Mouse (Mus musculus) adrenal gland, adult 8-10 months (tissue): ENCODE results near the gene Polrmt. TPM values are rescaled to one million over a fixed set of nuclear protein-coding genes. Genes with fewer than 3 reads are reported as not detected.

ENCODE experiments used
- DNase-seq: peaks from one replicate; pipeline ENCODE4 v3.0.0; 2022
- total RNA-seq, 4 experiments: library from RNA; stranded (reverse); gene quantifications; 2 replicates each; pipeline ENCODE4 v1.2.4; 2022

Gene Polrmt
- total RNA-seq = 10 to 100 TPM; 58.5 to 79.0 (median 70.8) TPM

DNA sequence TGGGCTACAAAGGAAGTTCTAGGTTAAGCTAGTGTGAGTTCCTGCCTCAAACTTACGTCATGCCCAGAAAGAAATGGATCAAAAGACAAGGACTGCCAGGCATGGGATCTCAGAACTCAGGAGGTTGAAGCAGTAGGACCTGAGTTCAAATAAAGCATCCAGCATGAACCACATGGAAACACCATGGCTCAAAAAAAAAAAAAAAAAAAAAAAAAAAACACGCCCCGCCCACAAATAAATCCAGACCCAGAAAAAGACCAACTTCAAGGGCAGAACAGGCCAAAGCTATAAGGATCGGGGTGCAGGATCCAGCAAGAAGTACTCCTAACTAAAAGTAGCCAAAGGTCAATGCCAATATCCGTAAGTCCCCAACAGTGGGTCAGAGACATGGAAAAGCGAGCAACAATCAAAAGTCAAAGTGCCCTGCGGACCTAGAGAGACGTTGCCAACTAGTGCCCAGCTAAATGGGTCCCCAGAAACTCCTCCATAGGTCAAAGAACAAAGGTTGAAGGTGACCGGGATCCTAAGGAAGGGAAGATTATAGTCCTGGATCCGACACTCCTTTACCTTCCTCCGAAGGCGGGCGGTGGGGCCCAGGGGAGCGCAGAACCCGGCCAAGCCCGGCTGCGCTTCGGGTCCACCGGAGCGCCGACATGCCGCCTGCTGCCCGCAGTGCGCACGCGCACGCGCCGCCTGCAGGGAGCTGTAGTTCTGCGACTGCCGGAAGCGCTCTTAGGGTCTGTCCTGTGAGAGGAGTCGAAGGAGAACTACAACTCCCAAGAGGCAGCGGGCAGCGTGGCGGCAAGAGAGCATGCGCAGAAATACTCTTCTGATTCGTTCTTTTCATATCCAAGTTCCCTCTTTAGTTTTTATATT, at the start of gene Polrmt:
Gene Polrmt, minus strand, starts transcription at position 684 of the 876 bp plus-strand sequence.
- peak; percentile 97 for DNase-seq

DNA sequence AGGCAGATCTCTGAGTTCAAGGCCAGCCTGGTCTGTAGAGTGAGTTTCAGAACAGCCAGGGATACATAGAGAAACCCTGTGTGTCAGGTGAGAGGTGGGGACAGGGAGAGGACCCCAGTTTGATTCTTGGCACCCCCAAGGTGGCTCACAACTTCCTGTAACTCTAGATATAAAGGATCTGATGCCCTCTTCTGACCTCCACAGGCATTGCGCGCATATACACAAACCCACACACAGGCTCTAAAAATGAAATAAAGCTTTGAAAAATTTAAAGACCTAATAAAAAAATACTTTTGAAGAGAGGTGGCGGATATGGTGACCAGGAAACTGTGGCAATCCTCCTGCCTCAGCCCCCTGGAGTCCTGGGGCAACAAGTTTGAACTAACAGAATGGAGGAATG, 49.5 kb upstream of the Polrmt start:
- DNase-seq = no peak

DNA sequence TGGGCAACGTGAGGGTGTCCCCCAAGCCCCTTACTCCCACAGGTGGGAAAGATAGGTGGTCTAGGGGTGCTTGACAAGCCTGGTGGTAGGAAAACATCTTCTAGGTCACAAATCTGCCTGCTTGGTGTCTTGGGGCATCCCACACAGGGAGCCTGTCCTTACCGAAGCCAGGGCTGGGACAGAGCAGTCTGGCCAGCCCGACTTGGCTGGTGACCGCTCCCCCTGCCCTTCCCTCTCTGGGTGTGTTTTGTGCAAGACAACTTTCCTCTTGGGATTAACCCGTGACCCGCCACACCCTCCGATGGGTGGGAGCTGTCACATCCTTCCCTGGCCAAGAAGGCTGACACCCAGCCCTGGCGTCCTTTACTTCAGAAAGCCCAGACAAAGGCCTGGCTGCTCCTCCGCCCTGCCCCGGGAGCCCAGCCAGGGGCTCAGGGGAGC, 48.1 kb upstream of the Polrmt start:
- DNase-seq = peak; percentile 69

DNA sequence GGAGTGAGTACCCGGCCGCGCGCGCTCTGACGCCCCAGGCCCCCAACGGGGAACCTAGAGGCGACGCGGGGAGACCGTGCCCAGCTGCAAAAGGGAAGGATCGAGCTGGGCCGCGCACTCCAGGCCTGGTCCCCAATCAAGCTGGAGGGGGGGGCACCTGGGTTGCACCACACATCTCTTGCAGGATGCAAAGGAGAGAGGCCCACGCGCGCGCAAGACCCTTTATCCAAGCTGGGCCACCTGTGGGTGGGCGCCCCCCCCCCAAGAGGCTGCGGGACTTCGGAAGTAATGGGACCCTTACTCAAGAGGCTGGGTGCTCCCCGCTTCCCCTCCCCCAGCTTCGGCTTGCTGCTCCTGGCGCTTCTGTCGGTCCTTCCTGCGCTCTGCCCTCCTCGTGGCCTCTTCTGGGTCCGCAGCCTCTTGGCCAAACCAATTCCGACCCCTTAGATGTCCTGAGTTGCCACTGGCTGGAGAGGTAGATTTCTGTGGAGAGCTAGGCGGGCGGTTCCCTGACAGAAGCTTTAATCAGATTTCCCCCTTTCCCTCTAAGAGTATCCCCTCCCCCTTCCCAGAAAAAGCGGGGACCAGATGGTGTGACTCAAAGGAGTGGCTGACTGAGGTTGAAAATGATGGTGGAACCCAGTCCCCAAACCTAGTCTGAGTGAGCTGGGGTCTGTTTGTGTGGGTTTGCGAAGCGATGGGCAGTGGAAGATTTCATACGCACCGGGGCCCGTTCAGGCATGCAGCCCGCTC, 47.5 kb upstream of the Polrmt start:
- DNase-seq = no peak

DNA sequence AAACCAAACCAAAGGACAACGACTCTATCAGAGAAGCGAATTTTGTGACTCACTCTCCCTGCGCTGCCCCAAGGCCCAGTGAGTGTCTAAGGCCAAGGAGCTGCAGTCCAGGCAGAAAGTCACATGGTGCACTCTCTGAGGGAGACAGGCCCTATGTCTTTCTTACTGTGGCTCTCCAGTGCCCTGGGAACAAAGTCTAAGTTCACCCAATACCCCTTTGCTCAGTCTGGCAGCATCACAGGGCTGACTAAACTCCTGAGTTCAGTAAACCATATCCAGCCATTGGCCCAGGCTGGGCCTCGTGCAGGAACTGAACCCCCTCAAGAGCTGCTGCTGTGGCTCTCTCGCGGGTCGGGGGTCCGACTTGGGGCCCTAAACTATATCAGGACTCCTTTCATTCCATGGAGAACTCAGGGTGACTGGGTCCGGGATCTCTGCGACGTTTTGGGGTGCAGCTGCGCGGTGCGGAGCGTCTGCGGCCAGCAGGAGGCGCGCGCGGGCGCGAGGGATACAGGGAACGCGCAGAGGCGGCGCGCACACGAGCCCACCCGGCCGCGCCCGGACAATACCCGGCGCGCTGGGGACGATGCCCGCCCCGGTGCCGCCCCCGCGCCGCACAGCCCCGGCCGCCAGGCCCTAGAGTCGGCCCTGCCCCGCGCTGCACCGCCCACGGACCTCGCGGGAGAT, 46.8 kb upstream of the Polrmt start, which contains the start of gene Palm:
Gene Palm, plus strand, starts transcription at position 522 of the 687 bp plus-strand sequence.
- DNase-seq = peak; percentile 72

DNA sequence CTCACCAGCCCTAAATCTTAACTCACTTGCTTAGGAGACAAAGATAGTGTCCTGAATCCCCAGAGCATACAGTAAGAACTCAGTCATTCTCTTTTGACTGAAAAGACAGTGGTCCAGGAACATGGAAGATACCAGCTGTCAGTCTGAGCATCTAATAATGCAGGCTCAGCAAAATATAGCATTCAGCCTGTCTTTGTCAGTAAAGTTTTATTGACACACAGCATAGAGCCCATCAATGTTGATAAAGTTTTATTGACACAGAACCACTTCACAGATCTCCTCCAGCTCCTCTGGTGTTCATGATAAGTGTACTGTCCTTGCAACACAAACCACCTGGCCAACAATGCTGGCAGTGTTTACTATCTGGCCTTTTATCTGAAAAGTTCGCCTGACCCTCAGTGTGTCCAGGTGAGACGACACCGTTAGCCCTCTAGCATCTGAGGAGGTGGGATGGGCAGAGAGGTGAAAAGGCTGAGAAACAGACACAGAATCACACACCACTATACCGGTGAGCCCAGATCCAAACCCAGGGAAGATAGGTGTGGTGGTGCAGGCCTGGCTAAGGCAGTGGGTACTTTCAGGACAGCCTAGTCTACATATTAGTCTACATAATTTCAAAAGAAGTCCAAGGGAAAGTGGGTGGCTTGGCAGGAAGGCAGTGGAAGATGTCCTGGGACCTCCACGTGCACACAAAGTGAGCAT, 46.1 kb upstream of the Polrmt start:
- DNase-seq = no peak

DNA sequence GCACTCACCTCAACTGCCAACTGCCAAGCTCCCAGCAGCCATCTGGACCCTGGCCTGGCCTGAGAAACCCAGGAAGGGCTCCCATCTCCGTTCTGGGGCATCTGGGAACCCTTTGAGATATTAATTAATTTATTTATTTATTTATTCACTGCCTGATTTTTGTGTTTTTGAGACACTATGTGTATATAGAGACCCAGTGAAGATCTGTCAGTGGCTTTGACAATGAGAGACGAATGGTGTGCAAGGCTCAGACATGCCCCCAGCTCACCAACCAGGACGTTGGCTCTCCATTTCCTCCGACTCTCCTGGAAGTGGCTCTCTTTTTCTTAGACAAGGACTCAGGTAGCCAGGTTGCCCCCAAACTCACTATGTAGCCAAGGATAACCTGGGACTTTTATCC, 44.5 kb upstream of the Polrmt start, which contains the start of gene Prss57:
Gene Prss57, minus strand, starts transcription at position 101 of the 400 bp plus-strand sequence.
- DNase-seq = no peak

DNA sequence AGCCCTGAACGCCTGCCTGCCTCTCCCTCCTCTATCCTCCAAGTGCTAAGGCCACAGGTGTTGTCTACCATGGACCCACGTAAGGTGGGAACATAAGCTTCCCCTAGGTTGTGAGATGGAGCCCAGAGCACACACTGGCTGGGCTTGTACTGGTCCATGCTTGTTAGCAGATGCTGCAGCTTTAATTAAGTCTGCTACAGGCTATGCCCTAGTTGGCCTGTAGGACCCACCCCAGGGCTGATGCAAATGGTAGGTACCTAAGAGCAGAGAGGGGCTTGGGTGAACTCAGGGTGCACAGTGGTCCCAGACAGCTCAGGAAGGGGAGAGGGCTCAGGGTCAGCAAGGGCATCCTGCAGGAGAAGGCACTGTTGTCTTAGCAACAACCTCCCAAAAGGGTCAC, 43.2 kb upstream of the Polrmt start:
- DNase-seq = no peak

DNA sequence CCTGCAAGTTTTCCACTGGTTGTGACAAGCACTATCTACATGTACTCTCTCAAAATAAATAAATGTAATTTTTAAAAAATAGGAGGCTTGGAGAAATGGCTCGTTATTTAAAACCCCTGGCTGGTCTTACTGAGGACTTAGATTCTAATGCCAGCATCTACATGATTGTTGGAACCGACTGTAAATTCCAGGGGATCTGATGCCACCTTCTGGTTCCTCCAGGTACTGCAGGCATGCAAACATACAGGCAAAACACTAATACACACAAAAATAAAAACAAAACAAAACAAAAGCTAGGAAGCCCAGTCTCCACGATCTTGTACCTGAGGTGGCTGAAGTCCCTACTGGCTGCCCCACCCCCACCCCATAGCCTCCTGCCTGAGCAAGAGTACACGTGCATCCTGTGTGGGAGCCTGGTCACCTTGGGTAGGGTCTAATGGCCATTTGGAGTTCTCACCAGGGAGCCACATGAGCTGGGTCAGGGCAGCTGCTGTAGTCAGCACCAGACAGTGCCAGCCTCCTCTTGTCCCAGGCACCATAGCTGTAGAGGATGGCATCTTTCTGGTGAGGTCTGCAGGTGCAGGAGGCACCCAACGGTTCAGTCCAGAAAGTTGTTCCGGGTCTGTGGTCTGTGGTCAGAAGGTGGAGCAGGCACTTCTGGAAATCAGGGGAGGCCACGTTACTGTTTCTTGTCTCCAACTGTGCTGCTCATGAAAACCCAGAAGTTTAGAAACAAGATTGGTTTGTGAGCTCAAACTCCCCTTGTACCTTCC, 42.2 kb upstream of the Polrmt start:
- DNase-seq = no peak

DNA sequence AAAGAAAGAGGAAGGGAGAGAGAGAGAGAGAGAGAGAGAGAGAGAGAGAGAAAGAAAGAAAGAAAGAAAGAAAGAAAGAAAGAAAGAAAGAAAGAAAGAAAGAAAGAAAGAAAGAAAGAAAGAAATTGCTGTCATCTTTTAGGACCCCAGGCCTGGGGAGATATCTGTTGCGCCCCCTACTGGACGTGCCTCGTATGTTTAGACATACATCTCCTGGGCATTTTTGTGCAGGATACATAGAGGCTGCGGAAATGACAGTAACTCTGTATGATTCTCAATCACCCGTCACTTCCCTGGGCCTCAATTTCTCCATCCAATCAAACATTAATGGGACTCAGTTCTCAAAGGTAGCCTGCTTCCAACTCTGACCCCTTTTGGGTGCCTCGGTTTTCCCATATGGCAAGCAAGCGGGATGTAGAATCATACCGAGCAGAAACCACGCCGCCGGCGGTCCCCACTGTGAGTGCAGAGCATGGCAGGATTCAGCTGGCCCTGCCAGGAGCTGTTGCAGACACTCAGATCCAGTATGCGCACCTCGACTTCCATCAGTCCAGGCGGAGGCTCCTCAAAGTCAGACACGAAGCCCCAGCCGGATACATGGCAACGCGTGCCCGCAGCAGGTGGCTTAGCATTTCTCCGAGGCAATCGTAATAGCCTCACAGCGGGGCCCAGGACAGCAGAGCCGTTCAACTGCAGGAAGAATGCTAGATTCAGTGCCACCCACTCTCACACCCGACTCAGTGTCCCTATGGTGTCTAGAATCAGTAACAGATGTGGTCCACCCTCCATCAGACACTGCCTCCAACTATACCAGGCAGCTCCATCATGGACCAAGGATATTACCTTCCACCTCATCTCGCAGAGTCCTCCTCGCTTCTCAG, 37.8 kb upstream of the Polrmt start:
- DNase-seq = no peak

DNA sequence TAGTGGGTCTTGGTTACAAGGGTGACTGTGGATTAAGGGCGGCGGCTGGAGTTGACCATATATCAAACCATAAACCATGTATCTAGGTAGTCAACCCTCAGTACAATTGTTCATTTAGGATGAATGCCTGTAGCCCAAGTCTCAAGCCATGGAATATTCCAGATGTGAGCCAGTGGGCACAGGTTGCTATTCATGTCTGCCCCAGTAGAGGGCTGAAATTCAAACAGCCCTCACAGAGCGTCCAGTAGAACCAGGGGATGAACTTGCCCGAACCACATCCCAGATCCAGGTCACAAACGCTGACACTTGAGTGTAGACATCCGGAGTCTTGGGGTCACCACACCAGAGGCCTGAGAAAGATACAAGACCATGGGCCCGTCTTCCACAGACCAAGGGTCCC, 36.7 kb upstream of the Polrmt start:
- DNase-seq = no peak

DNA sequence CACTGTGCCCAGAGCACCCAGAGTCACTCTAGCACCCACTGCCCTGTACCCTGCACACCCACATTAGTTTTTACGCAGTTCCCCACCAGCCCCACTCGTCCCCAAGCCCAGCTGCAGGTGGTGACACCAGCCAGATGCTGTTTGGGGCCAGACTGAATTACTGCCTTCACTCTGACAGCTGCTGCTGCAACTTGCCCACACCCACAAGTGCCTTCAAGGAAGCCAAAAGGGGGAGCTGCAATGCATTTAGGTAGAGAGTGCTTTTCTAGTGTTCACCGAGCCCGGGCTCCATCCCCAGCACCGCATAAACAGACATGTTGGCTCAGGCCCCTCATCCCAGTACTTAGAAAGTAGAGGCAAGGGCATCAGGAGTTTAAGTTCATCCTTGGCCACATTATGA, 35.6 kb upstream of the Polrmt start:
- no peak for DNase-seq

DNA sequence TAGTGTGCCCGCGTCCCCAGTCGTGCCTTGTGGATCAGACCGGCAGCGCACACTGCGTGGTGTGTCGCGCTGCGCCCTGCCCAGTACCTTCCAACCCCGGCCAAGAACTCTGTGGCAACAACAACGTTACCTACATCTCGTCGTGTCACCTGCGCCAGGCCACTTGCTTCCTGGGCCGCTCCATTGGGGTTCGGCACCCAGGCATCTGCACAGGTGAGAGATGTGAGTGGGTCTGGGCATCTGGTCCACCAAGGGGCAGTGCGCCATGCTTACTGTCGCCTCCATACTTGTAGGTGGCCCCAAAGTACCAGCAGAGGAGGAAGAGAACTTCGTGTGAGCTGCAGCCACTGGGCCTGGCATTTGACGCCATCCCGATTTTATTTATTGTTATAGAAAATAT, 34.8 kb upstream of the Polrmt start:
- DNase-seq = no peak

DNA sequence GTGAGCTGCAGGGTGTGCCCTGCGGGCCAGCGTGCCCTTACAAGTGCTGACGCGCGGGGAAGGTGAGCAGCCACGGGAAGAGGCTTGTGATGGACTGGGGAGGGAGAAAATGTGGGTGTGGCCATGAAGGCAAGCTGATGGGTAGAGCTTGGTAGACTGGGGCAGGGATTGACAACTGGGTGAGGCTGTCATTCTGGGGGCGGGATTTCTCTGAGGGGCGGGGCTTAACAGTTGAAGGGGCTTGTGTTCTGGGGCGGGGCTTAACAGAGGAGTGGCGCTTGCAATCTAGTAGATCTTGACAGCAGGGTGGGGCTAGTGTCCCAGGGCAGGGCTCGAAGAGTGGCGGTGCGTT, 34.3 kb upstream of the Polrmt start:
- no peak for DNase-seq

DNA sequence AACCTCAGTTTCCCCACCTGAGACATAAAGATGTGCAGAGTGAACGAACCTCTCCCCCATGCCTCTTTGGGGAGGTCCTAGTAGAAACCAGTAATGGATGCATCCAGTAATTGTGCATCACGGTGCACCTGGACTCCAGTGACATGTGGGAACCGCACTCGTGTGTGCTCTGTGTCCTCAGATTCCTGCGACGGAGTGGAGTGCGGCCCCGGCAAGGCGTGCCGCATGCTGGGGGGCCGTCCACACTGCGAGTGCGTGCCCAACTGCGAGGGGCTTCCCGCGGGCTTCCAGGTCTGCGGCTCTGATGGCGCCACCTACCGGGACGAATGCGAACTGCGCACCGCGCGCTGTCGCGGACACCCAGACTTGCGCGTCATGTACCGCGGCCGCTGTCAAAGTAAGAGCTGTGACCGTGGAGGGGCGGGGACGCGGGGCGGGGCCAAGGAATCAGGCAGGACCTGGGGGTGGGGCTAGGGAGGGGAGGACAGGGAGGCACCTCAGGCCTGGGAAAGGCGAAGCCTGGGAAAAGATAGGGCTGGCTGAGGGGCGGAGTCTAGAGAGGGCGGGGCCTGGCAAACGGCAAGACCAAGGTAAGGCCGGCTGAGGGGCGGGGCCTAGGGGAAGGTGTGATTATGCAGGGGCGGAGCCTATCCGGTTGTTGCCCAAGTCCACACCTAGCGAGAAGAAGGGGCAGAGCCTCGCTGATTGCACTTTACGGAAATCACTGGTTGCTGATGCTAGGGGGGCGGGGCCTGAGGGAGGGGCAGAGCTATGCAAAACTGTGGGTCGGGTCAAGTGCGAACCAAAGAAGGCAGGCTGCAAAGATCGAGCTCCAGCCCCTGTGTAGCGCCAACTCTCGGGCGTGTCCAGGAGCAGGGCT, 33.6 kb upstream of the Polrmt start:
- peak; percentile 97 for DNase-seq

DNA sequence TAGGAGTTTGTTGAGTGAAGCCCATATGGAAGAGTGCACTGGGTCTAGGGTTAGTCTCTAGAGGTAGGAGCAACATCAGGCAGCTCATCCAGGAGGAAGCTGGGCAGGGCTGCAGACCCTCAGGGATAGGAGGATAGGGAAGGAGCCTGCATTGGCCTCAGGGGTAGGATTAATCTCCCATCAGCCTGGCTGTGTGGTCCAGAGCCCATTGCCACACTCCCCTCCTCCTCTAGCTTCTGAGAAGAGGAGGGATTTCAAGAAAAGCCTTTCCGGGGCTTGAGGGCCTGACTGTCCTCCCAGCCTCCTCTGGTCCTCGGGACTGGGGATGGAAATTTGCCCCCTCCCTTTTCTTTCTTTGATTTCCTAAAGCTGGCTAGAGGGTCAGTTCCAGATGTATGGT, 32.8 kb upstream of the Polrmt start:
- DNase-seq = no peak

DNA sequence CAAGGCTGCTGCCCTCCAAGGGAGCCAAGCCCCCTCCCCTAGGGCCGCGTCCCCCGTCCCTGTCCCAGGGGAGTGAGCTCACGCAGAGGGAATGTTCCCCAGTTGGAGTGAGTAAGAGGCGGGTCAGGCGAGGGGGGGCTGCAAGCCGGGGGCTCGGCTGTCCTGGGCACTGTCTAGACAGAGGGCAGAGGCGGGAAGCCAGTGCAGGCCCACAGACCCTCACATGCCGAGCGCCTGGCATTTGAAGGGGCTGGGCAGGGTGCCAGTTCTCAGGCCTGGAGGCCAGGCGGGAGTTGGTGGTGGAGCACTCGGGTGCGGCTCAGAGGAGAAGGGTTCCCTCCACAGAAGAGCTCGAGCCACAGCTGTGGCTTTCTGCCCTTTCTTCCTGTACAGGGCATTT, 31.6 kb upstream of the Polrmt start:
- no peak for DNase-seq

DNA sequence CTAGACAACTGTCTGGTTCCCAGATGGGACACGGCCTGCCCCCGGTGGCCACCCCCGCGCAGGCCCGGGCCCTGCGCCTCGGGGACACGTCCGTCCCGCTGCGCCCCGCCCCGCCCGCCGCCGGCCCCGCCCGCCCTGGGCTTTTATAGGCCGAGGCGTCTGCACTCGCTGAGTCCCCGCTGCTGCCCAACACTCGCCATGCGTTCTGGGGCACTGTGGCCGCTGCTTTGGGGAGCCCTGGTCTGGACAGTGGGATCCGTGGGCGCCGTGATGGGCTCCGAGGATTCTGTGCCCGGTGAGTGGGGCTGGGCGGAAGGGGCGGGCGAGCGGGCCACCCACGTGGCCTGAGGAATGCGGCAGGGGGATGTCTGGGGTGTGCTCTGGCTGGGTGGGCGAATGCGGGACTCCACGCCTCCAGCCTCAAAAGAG, 30.7 kb upstream of the Polrmt start, which contains the start of gene Fstl3:
Gene Fstl3, plus strand, starts transcription at position 170 of the 429 bp plus-strand sequence.
- DNase-seq = no peak
